Mouse (Mus musculus) kidney, postnatal 36 days (tissue): ENCODE data around the gene Adrb1.

ENCODE experiments used
- DNase-seq, 2 experiments: peaks; one replicate each; pipeline ENCODE4 v3.0.0; 2021 to 2022; ENCODE audit warnings: mixed read lengths in 2 of 2

Gene Adrb1

GRCm38 (mm10) chr19:56721387-56722211 lies at the start of gene Adrb1:
Adrb1 (plus strand) TSS chr19:56722199.
- DNase-seq, result peak; percentile 58 to 72

GRCm38 (mm10) chr19:56675690-56676089 lies 46.3 kb upstream of the Adrb1 start:
- no peak for DNase-seq

DNA sequence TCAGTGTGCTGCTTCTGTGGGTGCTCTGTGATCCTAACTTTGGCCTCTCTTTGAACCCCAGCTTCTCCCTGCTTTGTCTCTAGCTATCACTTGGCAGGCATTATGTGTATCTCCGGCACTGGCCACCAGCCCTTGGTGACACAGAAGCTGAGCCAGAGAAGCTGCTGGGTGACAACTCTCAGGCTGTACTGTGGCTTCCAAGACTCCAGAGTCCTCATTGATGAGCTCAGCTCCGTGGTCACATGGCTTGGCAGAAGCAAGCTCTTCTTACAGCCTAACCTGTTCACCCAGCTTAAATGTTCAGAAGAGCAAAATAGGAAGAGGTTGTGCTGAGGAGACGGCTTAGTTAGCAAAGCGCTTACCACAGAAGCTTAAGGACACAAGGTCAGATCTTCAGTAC lies 45.5 kb upstream of the Adrb1 start:
- DNase-seq, result no peak

DNA sequence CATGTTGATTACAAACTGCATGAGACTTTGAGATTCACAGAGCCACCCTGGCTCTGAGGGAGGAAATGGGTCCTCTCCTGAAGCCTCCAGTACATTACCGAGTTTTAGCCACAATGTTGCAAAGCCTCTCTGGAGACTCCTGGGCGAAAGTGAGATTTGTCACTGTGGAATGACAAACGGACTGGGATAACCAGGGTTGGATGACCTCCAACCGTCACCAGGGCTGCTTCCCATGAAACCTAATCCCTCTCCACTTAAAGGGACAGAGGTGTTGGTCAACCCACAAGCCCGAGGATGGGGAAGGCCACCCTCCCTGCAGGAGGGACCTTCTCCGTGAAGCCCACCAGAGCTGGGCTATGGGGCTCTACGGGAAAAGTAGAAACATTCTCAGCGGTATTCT lies 44.4 kb upstream of the Adrb1 start:
- no peak for DNase-seq

DNA sequence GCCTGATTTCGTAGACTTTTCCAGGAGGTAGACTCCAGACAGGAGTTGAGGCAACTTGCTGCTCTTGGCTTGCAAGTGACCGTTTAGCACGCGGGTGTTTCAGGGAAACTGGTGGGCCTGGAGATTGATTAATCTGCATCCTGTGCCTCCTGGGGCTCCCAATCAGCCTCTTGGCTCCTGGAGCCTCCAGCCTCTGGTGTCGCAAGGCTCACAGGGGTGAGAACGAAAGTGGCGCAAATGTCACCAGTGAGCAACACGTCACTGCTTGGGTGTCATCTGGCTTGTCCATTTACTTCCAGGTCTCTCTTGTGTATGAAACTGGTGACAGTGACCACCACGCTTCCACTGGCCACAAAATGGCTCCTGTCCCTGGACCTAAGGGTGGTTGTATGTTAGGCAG lies 43.5 kb upstream of the Adrb1 start:
- DNase-seq, result no peak

DNA sequence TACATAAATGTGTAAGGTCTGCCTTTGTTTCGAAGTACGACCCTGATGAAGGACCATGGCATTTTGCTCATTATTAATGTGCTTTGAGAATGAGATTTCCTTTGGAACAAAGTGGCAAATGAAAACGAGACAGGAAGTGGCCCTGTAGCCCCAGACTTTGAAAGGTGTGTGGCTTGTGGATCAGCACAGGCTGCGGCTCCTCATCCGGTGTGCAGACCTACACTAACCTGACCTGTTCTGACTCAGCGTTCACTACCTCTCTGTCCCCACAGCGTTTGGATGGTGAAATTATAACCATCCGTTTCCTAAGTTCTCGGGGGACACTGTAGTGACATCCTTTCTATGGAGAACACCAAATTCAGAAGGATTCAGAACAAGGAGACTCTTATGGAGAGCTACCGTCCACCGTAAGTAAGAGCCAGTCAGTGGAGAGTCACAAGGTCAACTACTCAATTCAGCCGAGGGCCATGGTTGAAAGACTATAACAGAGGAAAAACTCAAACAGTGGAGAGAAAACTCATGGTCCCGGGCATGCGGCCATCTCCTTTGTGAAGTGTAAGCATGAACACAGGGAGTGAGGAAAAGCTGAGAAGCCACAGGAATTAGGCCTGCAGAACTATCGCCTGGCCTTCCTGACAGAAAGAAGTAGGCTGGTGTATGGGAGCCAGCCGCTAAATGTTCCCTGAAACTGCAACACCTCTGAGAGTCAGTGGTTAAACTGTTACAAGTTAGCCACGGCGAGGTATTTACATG lies 42.6 kb upstream of the Adrb1 start:
- peak in 1 of 2 experiments; percentile 29 for DNase-seq

DNA sequence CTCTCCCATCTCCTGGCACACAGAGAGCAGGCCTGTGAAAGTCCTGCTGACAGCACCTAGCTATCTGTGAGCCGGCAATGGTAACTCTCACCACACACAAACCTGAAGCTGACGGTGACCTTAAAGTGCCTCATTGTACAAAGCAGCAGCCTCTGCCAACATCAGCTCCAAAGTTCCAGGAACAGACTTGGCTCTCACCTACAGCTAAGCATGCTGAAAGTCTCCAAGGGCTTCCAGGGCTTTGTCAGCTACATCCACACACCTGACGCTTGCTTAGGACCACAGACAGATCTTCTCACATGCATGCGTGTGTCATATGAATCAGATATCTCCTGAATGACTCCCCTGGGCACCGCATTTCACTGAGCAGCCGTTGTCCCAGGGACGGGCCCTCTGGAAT lies 42.0 kb upstream of the Adrb1 start:
- DNase-seq, result peak; percentile 18 to 24

GRCm38 (mm10) chr19:56682297-56682696 lies 39.7 kb upstream of the Adrb1 start:
- no peak for DNase-seq

DNA sequence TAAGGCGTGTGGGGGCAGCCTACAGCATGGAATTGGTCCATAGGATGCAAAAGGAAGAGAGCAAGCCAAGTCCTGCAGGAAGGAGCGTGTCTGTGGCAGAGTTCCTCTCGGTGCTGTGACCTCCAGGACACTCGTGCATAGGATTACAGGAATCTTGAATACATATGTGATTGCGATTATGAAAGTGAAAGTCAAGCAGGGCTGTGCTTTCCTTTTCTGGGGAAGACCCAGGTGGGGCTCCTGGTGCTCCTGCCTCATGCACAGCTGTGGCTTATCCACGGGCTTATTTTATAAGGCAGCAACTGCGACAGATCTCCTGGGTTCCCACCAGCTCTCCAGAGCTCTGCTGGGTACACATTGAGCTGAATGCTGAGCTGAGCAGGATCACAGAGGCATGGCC lies 39.2 kb upstream of the Adrb1 start:
- no peak for DNase-seq

DNA sequence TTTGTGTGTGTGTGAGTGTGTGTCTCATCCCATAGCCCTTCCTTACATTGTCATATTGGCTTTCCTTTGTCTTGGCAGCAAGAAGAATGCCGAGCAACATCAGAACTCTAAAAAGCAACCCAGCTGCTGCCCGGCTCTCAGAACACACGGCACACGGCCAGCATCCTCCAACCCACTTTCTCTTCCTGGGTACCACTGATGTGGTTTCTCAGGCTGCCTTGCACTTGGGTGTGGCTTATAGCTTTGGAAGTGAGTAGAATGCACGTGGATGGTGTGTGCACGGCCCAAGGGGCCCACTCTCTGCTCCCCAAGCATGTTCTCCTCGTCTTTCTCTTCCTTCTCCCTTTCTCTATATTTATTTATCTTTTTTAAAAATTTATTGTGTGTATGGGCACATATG lies 36.5 kb upstream of the Adrb1 start:
- no peak for DNase-seq

GRCm38 (mm10) chr19:56686218-56686617 lies 35.8 kb upstream of the Adrb1 start:
- DNase-seq, result no peak

- DNase-seq, result no peak
Observed at GRCm38 (mm10) chr19:56687026-56687635, 34.9 kb upstream of the Adrb1 start.

DNA sequence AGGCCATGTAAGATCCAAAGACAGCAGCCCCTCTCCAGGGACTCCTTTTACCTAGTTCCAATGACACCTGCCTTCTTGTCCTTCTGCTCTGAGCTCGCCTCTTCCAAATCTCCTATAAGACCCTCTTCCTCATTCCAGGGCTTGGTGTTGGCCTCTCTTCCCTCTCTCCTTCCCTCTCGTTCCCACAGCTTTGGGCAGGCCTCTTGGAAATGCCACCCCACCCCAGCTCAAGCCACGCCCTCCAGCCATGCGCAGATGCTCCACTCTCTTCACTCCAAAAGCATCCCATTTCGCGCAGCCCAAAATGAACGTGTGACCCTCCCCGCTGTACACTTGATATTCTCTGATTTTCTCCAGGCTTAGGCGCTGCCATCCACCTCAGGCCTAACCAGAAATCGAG lies 34.3 kb upstream of the Adrb1 start:
- no peak for DNase-seq

DNA sequence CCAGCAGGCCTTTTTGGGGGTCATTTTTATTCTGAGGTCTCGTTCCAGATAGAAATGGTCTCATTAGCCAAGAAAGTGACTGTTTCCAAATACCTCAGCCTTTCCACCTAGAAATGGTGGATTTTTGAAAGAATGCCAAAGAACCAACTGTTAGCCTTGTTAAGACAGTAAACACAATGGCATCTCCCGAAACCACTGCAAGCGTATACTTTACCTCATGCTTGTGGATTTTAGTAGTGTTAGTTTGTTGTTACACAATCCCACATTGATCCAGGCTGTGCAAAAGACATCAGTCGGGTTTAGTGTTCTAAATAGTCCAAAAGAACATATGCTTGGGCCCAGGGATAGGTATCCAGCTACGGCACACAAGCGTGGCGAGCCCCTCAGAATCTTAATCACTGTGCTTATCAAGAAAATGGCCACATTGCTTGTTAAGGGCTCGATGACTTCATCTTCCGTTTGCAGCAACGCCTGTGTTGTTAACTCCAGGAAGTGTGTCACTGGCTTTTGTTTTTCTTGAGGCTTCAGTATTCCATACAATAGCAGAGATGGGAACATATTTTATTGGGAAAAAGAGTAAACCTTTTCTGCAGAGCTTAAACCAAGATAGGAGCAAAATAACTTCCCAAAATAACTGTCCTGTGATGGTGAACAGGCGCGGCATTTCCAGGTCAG lies 33.2 kb upstream of the Adrb1 start:
- DNase-seq, result no peak

GRCm38 (mm10) chr19:56689493-56689892 lies 32.5 kb upstream of the Adrb1 start:
- DNase-seq, result no peak

DNA sequence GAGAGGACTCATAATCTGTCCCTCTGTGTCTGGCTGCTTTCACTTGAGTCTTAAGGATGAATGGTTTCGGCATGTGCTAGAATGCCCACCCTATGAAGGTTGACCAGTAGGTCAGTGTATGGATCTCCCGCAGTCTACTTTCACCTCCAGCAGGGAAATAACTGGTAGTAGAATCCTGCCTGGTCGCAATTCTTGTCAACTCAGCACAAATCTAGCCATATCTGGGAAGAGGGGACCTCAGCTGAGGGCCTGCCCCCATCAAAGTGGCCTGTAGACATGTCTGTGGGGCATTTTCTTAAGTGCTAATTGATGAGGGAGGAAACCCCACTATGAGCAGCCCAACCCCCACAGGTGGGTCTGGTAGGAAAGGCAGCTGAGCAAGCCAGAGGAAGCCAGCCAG lies 30.9 kb upstream of the Adrb1 start:
- DNase-seq, result no peak

DNA sequence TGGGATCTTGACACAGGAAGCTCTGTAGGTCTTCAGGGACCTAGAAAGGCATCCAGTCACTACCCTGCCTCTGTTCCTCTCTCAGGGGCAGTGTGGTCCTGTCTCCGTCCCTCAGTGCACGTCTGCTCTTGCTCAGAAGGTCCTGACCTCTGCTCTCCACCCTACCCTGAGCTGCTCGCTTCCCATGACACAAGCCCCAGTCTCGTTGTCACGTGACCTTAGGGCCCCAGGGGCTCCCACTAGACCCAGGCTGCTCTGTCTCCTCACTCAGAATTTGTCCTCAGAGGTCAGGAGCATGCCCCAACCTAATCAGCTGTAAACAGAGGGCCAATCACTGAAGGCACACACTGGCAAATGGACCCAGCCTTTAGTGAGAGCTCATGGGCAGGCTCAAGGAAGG lies 29.5 kb upstream of the Adrb1 start:
- no peak for DNase-seq

DNA sequence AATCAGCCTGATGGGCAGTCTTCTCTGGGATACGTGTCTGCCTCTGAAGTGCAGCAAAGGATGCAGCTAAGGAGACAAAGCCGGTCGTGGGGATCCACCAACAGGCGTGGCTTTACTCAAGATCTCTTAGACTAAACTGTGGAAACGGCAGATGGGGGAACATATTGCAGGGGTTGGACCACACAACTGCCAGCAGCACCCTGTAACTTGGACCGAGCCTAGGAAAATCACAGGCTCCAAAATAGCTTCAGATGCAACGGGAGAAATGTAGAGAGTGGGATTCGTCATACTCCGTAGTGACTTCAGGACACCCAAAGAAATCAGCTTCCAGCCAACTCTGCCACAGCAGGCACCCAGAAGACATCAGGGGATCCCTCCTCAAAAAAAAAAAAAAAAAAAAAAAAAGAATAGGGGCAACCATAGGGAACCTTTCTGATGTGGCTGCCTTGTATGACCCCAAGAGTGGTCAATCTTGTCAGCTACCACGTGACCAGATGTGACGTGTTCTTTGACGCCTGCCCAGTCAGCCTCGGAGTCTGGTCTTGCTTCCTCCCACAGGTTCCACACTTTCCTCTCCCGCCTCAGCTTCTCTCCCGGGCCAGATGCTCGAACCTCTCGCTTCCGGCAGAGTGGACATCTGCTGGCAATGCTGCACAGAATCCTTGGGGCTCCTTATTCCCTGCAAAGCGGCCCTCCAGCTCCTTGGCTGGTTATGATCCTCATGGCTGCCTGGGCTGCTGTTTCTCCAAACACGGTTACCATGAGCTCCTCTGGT lies 24.4 kb upstream of the Adrb1 start:
- no peak for DNase-seq

DNA sequence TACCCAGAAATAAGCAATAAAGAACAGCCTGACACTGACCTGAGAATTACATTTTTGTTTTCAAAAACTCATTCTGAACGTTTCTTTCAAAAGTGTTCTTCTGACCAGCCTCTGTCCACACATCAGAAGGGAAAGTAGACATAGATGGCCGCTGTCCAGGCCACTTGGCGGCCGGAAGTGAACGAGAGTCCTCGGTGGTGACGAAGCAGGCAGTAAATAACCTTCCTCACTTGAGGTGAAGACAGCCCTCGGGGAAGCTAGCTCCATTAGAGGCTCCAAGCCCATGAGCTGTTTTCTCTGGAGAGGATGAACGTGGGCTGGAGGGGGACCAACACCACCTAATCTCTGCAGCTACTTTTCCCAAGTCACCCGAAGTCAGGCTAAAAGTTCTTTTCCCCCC lies 21.2 kb upstream of the Adrb1 start:
- peak; percentile 28 to 50 for DNase-seq

DNA sequence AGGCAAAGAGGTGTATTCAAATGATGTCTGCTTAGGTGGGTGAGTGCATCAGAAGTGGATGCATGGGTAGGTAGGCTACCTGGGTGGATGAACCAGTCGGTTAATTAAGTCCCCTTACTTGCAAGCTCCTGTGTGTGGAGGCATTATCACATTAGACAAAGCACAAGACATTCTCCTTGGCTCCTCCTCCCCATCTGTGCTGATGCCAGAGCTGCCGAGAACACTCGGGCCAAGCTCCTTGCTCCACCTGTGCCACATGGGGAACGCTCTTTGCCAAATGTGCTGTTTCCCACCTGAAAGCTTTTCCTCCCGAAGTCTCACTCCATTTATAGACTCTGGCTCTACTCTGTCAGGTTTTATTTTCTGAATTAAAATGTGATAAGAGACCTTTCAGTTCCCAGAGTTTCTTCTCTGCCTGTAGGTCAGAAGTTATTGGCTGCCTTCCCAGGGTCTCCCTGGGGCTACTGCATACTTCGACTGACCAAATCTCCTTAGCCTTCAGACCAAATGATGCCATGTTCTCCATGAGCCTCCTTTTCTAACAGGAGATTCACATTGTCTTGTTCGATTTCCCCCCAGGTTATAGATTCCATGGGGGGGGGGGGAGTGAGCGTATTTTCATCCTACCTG lies 20.5 kb upstream of the Adrb1 start:
- no peak for DNase-seq

- DNase-seq, result no peak
Observed at GRCm38 (mm10) chr19:56702039-56702438, 20.0 kb upstream of the Adrb1 start.
